Mouse (Mus musculus): ENCODE data around the gene Gm20518.
A peak's percentile ranks its signal among the peaks of the same experiment; 100 is the strongest.

Gene Gm20518

GRCm38 (mm10) chr16:17806581-17807191, 84.8 kb downstream of the Gm20518 start:
- DNase-seq (ENCODE audit: low spot score), result no peak

- DNase-seq (ENCODE audit: low spot score), result no peak
These were observed 86.5 kb downstream of the Gm20518 start for GRCm38 (mm10) chr16:17804982-17805381.

GRCm38 (mm10) chr16:17804449-17804912, 87.0 kb downstream of the Gm20518 start:
- DNase-seq (ENCODE audit: low spot score), result no peak

GRCm38 (mm10) chr16:17803675-17804448, 87.6 kb downstream of the Gm20518 start:
- DNase-seq (ENCODE audit: low spot score), result no peak

- peak; percentile 50 for DNase-seq (ENCODE audit: low spot score)
These were observed 88.4 kb downstream of the Gm20518 start for GRCm38 (mm10) chr16:17802839-17803674.

- DNase-seq (ENCODE audit: low spot score), result no peak
These were observed 89.0 kb downstream of the Gm20518 start for GRCm38 (mm10) chr16:17802456-17802838.

- DNase-seq (ENCODE audit: low spot score), result no peak
These were observed 89.6 kb downstream of the Gm20518 start for GRCm38 (mm10) chr16:17801777-17802455.

- DNase-seq (ENCODE audit: low spot score), result no peak
These were observed 91.9 kb downstream of the Gm20518 start for GRCm38 (mm10) chr16:17799584-17799983.

- no peak for DNase-seq (ENCODE audit: low spot score)
These were observed 92.9 kb downstream of the Gm20518 start for GRCm38 (mm10) chr16:17798321-17799180.

GRCm38 (mm10) chr16:17797812-17798311, 93.6 kb downstream of the Gm20518 start:
- no peak for DNase-seq (ENCODE audit: low spot score)

GRCm38 (mm10) chr16:17796971-17797811, 94.3 kb downstream of the Gm20518 start, which contains the start of gene Scarf2:
Gene Scarf2, plus strand, starts transcription at chr16:17797282.
- no peak for DNase-seq (ENCODE audit: low spot score)

- DNase-seq (ENCODE audit: low spot score), result no peak
These were observed 95.0 kb downstream of the Gm20518 start for GRCm38 (mm10) chr16:17796519-17796918.

- DNase-seq (ENCODE audit: low spot score), result no peak
These were observed 95.8 kb downstream of the Gm20518 start for GRCm38 (mm10) chr16:17795643-17796042.

- no peak for DNase-seq (ENCODE audit: low spot score)
These were observed 97.4 kb downstream of the Gm20518 start for GRCm38 (mm10) chr16:17794047-17794446.

- no peak for DNase-seq (ENCODE audit: low spot score)
These were observed 98.7 kb downstream of the Gm20518 start for GRCm38 (mm10) chr16:17792728-17793127.

GRCm38 (mm10) chr16:17785337-17785736, 106.1 kb downstream of the Gm20518 start:
- DNase-seq (ENCODE audit: low spot score), result no peak

All from left cerebral cortex, adult 11 months (tissue).